Mouse (Mus musculus): ENCODE data around the gene Gm14214.

- TF ChIP-seq POLR2A (IDR thresholded peaks at IDR 0.05; ENCODE audit: borderline replicate concordance, extremely low read depth, low read depth, low read length) (no peak), CTCF (IDR thresholded peaks at IDR 0.05; ENCODE audit: insufficient read depth, low read length) (no peak)
Observed at GRCm38 (mm10) chr2:154720315-154720714, 49.5 kb downstream of the Gm14214 start.
